Mouse (Mus musculus) megakaryocyte, embryonic 14.5 days (primary cell): ENCODE measurements around the gene Cstad. TPM values are rescaled to one million over a fixed set of nuclear protein-coding genes. Genes with fewer than 3 reads are reported as not detected.
A peak's percentile ranks its signal among the peaks of the same experiment; 100 is the strongest.

ENCODE experiments used
- H3K27me3 ChIP-seq: replicated peaks from 2 replicates; pipeline ENCODE3; 2012; ENCODE audit warnings: inconsistent platforms
- H3K36me3 ChIP-seq: replicated peaks from 2 replicates; pipeline ENCODE3; 2012; ENCODE audit warnings: low read length, inconsistent platforms, mixed read lengths
- H3K4me1 ChIP-seq: 2 replicates; pipeline ENCODE4 v1.6.1; 2012; ENCODE audit warnings: inconsistent platforms
- H3K4me3 ChIP-seq: replicated peaks from 2 replicates; pipeline ENCODE3; 2012; ENCODE audit warnings: moderate library complexity, mild to moderate bottlenecking, inconsistent platforms
- H3K9me3 ChIP-seq: 2 replicates; pipeline ENCODE4 v1.6.1; 2012; ENCODE audit warnings: inconsistent platforms
- FLI1 ChIP-seq: IDR thresholded peaks from 2 replicates; pipeline ENCODE4 v1.6.1; 2012; ENCODE audit warnings: low read length, inconsistent platforms, mixed read lengths
- GATA1 ChIP-seq: IDR thresholded peaks from 3 replicates; pipeline ENCODE4 v1.6.1; 2012; ENCODE audit warnings: mixed read lengths, low read length, inconsistent platforms, borderline replicate concordance
- polyA plus RNA-seq: library from polyadenylated mRNA; stranded (reverse); fragments of >175 nt; gene quantifications from 2 replicates; pipeline ENCODE4 v1.2.3, GENCODE M21; 2012; ENCODE audit warnings: low replicate concordance; ENCODE audit not compliant: insufficient read depth

Cstad gene
- polyA plus RNA-seq, 1 experiment, result not detected

GRCm38 (mm10) chr2:30626058-30626675 lies 31.3 kb downstream of the Cstad start:
- Histone ChIP-seq H3K9me3 (0 out of 2 replicates have a peak, but pooled peaks cover 3% of the 10 kb centered on the region), H3K36me3 (no peaks in the 10 kb centered on the region), H3K27me3 (peaks cover 9% of the 10 kb centered on the region), H3K4me1 (peaks cover 40% of the 10 kb centered on the region), H3K4me3 (no peak overlapping the region)
- TF ChIP-seq FLI1, result no peak
- TF ChIP-seq GATA1, result no peak

GRCm38 (mm10) chr2:30627338-30627737 lies 32.5 kb downstream of the Cstad start:
- TF ChIP-seq FLI1 (no peak), GATA1 (no peak)
- Histone ChIP-seq H3K4me1 (peaks cover 37% of the 10 kb centered on the region), H3K27me3 (peaks cover 9% of the 10 kb centered on the region), H3K9me3 (0 out of 2 replicates have a peak, but pooled peaks cover 3% of the 10 kb centered on the region), H3K36me3 (no peaks in the 10 kb centered on the region), H3K4me3 (no peak overlapping the region)

GRCm38 (mm10) chr2:30628374-30628773 lies 33.5 kb downstream of the Cstad start:
- peaks cover 35% of the 10 kb centered on the region for H3K4me1 ChIP-seq
- TF ChIP-seq GATA1 (no peak), FLI1 (no peak)
- H3K4me3 ChIP-seq, result no peak overlapping the region
- peaks cover 9% of the 10 kb centered on the region for H3K27me3 ChIP-seq
- H3K9me3 ChIP-seq, result 0 out of 2 replicates have a peak, but pooled peaks cover 3% of the 10 kb centered on the region
- no peaks in the 10 kb centered on the region for H3K36me3 ChIP-seq

- H3K27me3 ChIP-seq, result peaks cover 9% of the 10 kb centered on the region
- no peak overlapping the region for H3K4me3 ChIP-seq
- H3K36me3 ChIP-seq, result no peaks in the 10 kb centered on the region
- TF ChIP-seq GATA1 (no peak), FLI1 (no peak)
- 0 out of 2 replicates have a peak, but pooled peaks cover 3% of the 10 kb centered on the region for H3K9me3 ChIP-seq
- peaks cover 33% of the 10 kb centered on the region for H3K4me1 ChIP-seq
These were observed 34.4 kb downstream of the Cstad start for GRCm38 (mm10) chr2:30629038-30629761.

- H3K36me3 ChIP-seq, result no peaks in the 10 kb centered on the region
- TF ChIP-seq GATA1 (no peak), FLI1 (no peak)
- 0 out of 2 replicates have a peak, but pooled peaks cover 2% of the 10 kb centered on the region for H3K9me3 ChIP-seq
- H3K4me1 ChIP-seq, result peaks cover 37% of the 10 kb centered on the region
- peaks cover 9% of the 10 kb centered on the region for H3K27me3 ChIP-seq
- H3K4me3 ChIP-seq, result no peak overlapping the region
These were observed 35.0 kb downstream of the Cstad start for GRCm38 (mm10) chr2:30629860-30630259.

DNA sequence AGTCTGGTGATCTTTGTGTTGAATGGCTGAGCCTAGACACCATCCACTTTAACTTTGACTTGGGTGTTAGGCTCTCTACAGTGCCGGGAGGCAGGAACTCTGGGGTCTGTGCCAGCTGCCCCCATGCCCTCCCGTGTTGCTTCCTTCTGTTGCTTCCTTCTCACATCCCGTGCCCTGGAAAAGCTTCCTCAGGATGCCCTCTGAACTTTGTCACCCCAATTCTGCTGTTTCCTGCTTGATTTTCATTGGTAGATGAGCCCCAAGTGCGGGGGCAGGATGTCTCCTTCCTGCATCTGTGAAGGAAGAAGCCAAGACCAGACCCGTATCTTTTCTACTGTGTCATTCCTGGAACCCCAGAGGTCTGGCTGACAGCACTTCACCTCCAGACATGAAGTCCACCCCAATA lies 41.4 kb downstream of the Cstad start:
- no peaks in the 10 kb centered on the region for H3K36me3 ChIP-seq
- no peaks in the 10 kb centered on the region for H3K9me3 ChIP-seq
- peaks cover 74% of the 10 kb centered on the region for H3K4me1 ChIP-seq
- peak overlapping the region; percentile 87 for H3K4me3 ChIP-seq
- TF ChIP-seq GATA1, result no peak
- no peak for TF ChIP-seq FLI1
- peaks cover 4% of the 10 kb centered on the region for H3K27me3 ChIP-seq

DNA sequence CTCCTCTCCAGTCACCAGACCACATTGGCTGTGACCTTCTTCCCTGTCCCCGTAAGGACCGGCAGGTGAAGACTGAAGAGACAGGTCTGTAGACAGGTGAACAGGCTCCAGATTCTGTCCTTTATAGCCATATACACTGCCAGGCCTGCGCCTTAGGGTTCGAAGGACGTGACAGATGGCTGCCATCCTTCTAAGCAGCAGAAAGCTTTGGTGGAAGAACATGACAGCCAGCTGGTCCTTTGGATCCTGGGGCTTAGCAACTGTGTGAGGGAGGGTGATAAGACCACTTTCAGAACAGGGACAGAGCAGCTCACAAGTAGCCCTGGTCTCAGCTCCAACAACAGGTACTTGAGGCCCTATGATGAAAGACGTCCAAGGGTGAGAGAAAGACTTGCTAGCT lies 43.2 kb downstream of the Cstad start:
- Histone ChIP-seq H3K4me3 (no peak overlapping the region), H3K4me1 (peaks cover 91% of the 10 kb centered on the region), H3K9me3 (no peaks in the 10 kb centered on the region), H3K36me3 (no peaks in the 10 kb centered on the region), H3K27me3 (peaks cover 19% of the 10 kb centered on the region)
- TF ChIP-seq FLI1 (no peak), GATA1 (no peak)

DNA sequence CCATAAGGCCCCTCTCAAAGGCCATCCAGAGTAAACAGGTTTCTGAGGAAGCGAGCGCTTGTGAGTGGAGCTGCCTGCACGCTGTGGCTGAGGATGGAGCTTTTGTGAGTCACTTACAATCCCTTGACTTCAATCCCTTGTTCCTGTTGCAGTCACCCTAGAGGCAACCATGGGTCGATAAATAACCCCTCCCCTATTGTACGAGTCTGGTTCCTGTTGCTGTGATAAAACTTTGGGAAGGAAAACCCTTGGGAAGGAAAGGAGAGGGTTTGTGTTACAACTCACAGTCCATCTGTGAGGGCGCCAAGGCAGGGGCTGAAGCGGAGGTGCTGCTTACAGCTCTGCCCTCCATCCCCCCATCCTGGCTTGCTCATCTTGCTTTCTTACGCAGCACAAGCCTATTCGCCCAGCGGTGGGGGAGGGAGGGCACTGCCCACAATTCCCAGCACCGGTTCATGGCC lies 45.2 kb downstream of the Cstad start:
- Histone ChIP-seq H3K36me3 (no peaks in the 10 kb centered on the region), H3K4me3 (peak overlapping the region; percentile 83), H3K27me3 (peaks cover 25% of the 10 kb centered on the region), H3K9me3 (no peaks in the 10 kb centered on the region), H3K4me1 (peaks cover 89% of the 10 kb centered on the region)
- no peak for TF ChIP-seq GATA1
- TF ChIP-seq FLI1, result no peak

DNA sequence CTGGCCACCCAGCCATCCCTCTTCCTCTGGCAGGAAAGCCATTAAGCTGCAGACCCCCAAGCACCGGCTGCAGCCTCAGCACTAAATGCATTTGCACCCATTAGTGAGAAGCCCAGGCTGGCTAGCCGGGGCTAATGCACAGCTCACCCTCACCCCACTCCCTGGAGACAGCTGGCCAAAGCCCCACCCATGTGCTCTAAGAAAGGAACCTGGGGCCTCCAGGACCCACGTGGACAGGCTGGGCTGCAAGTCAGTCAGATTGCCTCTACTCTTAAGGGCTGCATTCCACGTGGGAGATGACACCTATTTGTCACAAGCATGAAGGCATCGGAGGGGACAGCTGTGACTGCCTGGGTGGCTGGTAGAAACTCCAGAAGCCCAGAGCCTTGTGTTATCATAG lies 48.0 kb downstream of the Cstad start:
- peaks cover 41% of the 10 kb centered on the region for H3K27me3 ChIP-seq
- no peak for TF ChIP-seq GATA1
- no peak for TF ChIP-seq FLI1
- H3K36me3 ChIP-seq, result no peaks in the 10 kb centered on the region
- peaks cover 81% of the 10 kb centered on the region for H3K4me1 ChIP-seq
- H3K4me3 ChIP-seq, result peak overlapping the region; percentile 12
- no peaks in the 10 kb centered on the region for H3K9me3 ChIP-seq

DNA sequence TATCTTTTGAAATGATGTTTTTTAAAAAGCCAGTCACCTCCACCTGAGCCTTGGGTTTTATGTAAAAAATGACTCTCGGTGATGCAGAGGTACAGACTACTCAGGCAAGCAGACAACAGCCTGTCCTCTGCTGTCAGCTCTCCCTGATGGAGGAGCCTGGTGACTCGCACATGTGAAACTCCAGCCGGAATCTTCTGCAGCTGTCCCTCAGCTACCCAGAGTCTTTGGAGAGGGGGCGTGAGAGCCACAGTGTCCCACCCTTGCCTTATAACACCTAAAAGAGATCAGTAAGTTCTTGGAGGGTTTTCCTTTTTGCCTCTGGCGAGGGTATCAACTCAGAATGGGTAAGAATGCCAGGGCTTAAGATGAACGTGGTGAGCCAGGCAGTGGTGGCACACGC lies 48.6 kb downstream of the Cstad start:
- H3K9me3 ChIP-seq, result no peaks in the 10 kb centered on the region
- H3K27me3 ChIP-seq, result peaks cover 46% of the 10 kb centered on the region
- H3K4me3 ChIP-seq, result no peak overlapping the region
- no peaks in the 10 kb centered on the region for H3K36me3 ChIP-seq
- peaks cover 81% of the 10 kb centered on the region for H3K4me1 ChIP-seq
- no peak for TF ChIP-seq GATA1
- no peak for TF ChIP-seq FLI1
